Mouse (Mus musculus) C2C12 (cell line): ENCODE measurements around the gene Cdk5rap3.
A peak's percentile ranks its signal among the peaks of the same experiment; 100 is the strongest.

Experiments
- CTCF ChIP-seq: IDR thresholded peaks from one replicate; pipeline ENCODE4 v1.5.1; 2011; ENCODE audit not compliant: control insufficient read depth, insufficient read depth, insufficient read length
- USF1 ChIP-seq: IDR thresholded peaks from one replicate; pipeline ENCODE4 v1.6.1; 2011; ENCODE audit warnings: low read depth, mild to moderate bottlenecking, control low read depth, moderate library complexity

DNA sequence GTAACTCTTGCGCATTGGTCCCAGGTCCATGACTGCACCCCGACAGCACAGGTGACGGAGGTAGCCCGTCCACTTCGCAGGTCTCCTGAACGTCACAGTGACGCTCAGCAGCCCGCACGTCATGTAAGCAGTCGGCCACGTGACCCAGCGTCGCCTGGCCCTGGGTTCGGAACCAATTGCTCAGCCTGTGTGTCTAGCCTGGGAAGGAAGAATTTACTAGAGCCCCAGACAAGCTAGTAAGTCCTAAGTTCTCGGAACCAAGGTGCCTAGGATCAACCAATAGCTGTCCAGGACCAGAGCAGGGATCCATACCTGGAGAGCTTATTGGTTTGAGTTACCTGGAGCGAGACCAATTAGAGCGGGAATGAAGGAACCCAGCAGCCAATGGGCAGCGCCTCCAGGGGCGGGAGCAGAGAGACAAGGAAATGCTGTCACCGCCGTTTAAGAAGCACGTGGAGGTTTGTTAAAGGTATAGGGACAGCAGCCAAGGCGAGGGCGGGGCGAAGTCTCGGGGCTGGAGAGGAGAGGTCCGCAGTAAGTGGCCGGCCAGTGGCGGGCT lies 27.5 kb upstream of the Cdk5rap3 start, which contains the start of gene Pnpo:
- TF ChIP-seq CTCF (no peak), USF1 (peak; percentile 84)
